Mouse (Mus musculus): Measurements from ENCODE around the gene Id1.

Id1 gene

DNA sequence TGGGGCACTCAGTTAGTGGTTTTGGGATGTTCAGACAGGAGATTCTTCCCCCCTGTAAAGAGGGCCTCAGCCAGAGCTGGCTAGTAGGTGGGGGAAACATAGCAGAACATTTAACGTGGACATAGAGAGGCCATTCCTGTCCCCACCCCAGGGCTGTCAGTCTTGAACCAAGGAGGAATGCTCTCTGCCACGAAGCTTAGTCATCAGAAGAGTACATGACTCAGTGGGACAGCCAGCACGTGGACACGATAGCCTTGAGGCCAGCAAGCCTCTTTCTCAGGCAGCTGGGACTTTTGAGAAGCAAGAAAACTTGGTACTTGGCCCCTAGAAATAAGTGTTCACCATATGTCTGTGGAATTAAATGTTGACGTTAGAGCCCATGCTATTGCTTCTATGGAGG, 46.6 kb downstream of the Id1 start:
- ATAC-seq (ENCODE audit: low TSS enrichment): no peak

DNA sequence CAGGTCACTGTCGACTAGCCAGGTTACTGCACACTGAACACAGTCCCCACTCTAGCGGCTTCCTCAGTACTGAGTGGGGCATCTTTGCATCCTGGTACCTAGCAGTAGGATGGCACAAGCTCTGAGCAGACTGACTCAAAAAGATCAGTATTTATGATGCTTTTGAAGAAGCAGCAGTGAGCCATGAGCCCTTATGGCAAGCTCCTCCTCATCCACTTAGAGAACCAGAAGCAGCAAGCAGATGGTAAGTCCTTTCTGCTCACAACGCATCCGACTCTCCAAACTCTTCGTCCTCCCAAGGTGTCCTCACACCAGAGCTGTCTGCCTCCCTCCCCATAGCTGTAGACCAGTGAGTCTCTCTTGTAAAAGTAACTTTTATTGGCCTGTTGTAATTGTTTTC, 47.2 kb downstream of the Id1 start:
- peak; percentile 20; the same call in 1 of the 2 replicates for ATAC-seq (ENCODE audit: low TSS enrichment)

DNA sequence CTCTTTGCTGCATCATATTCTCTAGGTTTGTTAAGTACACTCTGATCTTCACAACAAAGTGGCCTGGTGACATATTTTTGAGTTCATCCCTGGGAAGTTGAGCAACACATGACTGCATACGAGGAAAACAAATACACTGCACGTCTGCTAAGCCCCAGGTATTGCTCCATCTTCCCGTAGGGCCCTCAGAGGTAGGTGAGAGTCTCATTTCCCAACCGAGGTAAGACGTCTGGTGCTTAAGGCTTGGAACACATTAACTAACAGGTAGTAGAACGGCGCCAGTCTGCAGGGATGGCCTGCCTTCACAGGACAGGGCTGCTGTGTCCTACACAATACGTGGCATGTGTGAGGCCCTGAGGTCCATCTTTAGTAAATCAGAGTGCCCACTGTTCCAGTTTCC, 48.6 kb downstream of the Id1 start:
- ATAC-seq (ENCODE audit: low TSS enrichment): no peak

DNA sequence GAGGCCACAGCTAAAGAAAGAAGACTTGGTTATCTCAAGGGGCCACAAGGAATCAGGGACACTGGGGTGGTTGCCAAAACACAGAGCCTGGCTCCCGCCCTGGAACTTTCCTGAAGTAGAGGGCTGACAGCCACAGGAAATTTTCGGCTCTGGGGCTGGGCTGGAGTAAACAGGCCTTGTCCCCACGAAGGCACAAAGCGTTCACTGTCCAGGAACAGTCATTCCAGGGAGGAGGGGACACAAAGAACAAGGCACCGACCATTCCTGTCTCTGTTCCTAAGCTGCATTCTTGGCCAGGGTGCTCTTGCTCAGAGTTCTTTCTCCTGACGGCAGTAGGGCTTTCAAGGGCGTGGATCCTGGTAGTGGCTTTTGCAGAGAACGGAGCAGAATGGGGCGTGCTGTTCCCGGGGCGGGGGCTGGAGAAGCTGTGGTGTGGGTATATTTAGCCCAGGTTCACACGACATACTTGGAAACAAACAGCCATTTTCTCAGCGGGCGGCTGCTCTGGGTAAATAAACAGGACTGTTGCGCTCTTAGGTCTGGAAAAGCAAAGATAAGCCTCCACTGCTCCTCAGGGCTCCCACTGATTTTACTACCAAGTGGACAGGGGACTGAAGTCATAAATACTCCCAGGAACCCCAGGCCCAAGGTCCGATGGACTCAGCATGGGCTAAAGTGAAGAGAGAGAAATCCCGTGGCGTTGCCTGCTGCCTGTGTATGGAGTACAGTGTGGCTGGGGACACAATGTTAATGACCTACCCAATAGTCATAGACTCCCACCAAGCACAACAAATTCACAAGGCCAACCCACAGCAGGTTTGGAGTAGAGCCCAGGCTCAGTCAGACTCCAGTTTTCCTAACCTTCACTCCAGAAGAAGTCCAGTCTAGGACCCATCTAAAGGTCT, 49.6 kb downstream of the Id1 start:
- peak; percentile 58 for ATAC-seq (ENCODE audit: low TSS enrichment)

All from frontal cortex, adult (tissue).